Mouse (Mus musculus) hindbrain, postnatal 0 days (tissue): ENCODE measurements around the gene Rad1. TPM values are rescaled to one million over a fixed set of nuclear protein-coding genes. Genes with fewer than 3 reads are reported as not detected.
A peak's percentile ranks its signal among the peaks of the same experiment; 100 is the strongest.
"Not testable (repeated sequence)": the region's sequence is repeated elsewhere in the genome, so short reads cannot be mapped to it uniquely, and the experiment has no call there.

Source experiments
- ATAC-seq: fragments of 200-750 bp; cut with Nextera tagmentation; 2 replicates; pipeline ENCODE4 v1.8.0; 2017; ENCODE audit warnings: mild to moderate bottlenecking, moderate TSS enrichment, moderate library complexity
- DNase-seq: peaks from one replicate; pipeline ENCODE4 v3.0.0-alpha.2; 2015; ENCODE audit warnings: low spot score
- H3K27ac ChIP-seq: fragments of 300-500 bp; sonication (generic); 2 replicates; pipeline ENCODE4 v1.5.1; 2014; ENCODE audit warnings: mild to moderate bottlenecking
- H3K27me3 ChIP-seq: fragments of 300-500 bp; sonication (generic); 2 replicates; pipeline ENCODE4 v1.6.1; 2014; ENCODE audit warnings: low read length, mixed read lengths; ENCODE audit not compliant: insufficient read depth
- H3K36me3 ChIP-seq: fragments of 300-500 bp; sonication (generic); 2 replicates; pipeline ENCODE4 v1.6.1; 2014; ENCODE audit warnings: low read length, mixed read lengths; ENCODE audit not compliant: insufficient read depth
- H3K4me1 ChIP-seq: fragments of 300-500 bp; sonication (generic); 2 replicates; pipeline ENCODE4 v1.6.1; 2014; ENCODE audit warnings: antibody characterized with exemption, low read length, mixed read lengths; ENCODE audit not compliant: insufficient read depth
- H3K4me2 ChIP-seq: fragments of 300-500 bp; sonication (generic); 2 replicates; pipeline ENCODE4 v1.6.1; 2014; ENCODE audit warnings: low read depth, mild to moderate bottlenecking, low read length, moderate library complexity, mixed read lengths
- H3K4me3 ChIP-seq: fragments of 300-500 bp; sonication (generic); 2 replicates; pipeline ENCODE4 v1.5.1; 2014; ENCODE audit warnings: low read length
- H3K9ac ChIP-seq: fragments of 300-500 bp; sonication (generic); replicated peaks from 2 replicates; pipeline ENCODE4 v1.6.1; 2014; ENCODE audit warnings: mild to moderate bottlenecking, low read length, moderate library complexity, mixed read lengths
- H3K9me3 ChIP-seq: fragments of 300-500 bp; sonication (generic); 2 replicates; pipeline ENCODE4 v1.6.1; 2016; ENCODE audit warnings: low read length, mixed read lengths
- CTCF ChIP-seq: IDR thresholded peaks from 2 replicates; pipeline ENCODE4 v1.5.1; 2016; ENCODE audit warnings: antibody characterized with exemption, control low read depth, low read depth
- WGBS: fragments of 180-500 bp; shearing (Covaris S2); extraction: QIAGEN DNeasy Blood & Tissue Kit; methylation state at CpG from one replicate; pipeline ENCODE4 v1.1.7; 2014; 5-methylcytosine and 5-hydroxymethylcytosine counted together
- polyA plus RNA-seq: library from polyadenylated mRNA; unstranded; fragments of >200 nt; fragmentation: Nextera tagmentation; extraction: Ambion mirVana; gene quantifications from 2 replicates; pipeline ENCODE4 v1.2.1, GENCODE M21; 2015
- total RNA-seq: library from RNA; depleted of rRNA; stranded (reverse); fragments of >200 nt; gene quantifications from 2 replicates; pipeline ENCODE4 v1.2.3, GENCODE M21; 2014

Rad1 gene
- total and polyA plus RNA-seq, 2 experiments from 2014 or later, result 15.5 to 19.7 TPM

DNA sequence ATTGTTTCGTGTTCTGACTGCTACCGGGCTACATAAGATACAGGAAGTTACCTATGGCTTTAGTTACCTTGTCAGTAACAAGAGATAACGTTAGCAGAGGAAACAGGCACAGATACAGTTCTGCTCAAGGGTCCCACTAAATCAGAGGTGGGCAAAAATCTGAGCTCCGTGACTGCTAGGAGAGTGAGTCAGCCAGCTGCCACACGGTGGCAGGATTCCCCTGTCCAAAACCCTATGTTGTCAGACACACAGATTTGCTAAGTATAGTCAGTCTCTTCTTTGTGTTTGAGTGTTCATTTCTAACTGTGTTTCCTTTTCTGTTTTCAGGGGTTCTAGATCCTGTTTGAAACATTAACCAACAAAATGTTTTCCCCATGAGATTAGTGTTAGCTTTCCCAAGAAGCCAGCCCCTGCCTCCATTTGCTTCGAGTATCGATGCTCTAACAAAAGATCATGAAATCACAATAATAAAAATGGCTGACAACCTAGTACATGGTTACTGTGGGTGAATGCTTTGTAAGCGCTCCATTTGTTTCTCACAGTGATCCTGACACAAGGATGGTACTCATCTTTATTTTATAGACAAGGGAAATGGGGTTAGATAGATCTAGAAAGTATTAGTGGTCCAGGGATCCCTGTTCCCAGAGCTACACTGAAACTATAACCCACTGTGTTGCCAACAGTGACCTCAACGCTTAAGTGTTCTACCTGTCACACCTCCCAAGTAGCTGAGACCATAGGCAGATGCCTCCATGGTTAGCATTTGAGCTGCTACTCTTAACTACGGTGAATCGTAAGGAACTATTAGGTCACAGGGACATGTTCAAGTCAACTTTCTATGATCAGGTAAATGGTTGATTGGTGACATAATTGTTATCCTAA is 15.3 kb downstream of the Rad1 start:
- ATAC-seq (peak; percentile 94), DNase-seq (peak; percentile 86)
- H3K4me1 ChIP-seq, result no peaks in the 10 kb centered on the region
- no peaks in the 10 kb centered on the region for H3K27me3 ChIP-seq
- TF ChIP-seq CTCF, result peak; percentile 89
- no peaks in the 10 kb centered on the region for H3K9me3 ChIP-seq
- H3K9ac ChIP-seq, result no peak overlapping the region
- no peak overlapping the region for H3K27ac ChIP-seq
- 59% methylated on average over 11 of the region's 11 CpGs for WGBS
- no peaks in the 10 kb centered on the region for H3K36me3 ChIP-seq
- H3K4me2 ChIP-seq, result no peak overlapping the region
- no peak overlapping the region for H3K4me3 ChIP-seq

GRCm38 (mm10) chr15:10506099-10506498 is 20.3 kb downstream of the Rad1 start:
- no peak for DNase-seq
- Histone ChIP-seq H3K9ac (no peak overlapping the region), H3K27me3 (no peaks in the 10 kb centered on the region), H3K4me2 (no peak overlapping the region), H3K4me3 (no peak overlapping the region), H3K9me3 (no peaks in the 10 kb centered on the region), H3K4me1 (no peaks in the 10 kb centered on the region), H3K36me3 (no peaks in the 10 kb centered on the region), H3K27ac (no peak overlapping the region)
- TF ChIP-seq CTCF, result no peak
- 75% methylated on average over 11 of the region's 11 CpGs for WGBS
- ATAC-seq, result no peak

DNA sequence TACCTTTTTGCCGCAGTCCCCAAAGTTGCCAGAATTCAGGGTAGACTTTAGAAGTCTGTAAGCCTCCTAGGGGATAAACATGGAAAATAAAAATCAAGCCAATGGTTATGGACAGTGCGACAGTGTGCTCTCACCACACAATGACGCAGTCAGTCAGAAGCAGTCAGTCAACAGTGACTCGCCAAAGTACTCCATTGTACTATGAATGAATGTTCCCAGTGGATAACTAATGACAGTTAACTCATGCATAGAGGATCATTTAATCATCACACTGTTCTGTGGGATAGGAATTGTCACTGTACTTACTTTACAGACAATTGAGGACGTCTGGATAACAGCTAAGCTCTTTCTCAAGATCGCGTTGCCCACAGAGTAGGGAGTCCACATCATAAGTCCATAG is 29.3 kb downstream of the Rad1 start:
- Histone ChIP-seq H3K4me2 (no peak overlapping the region), H3K36me3 (no peaks in the 10 kb centered on the region), H3K9ac (no peak overlapping the region), H3K27me3 (no peaks in the 10 kb centered on the region), H3K4me3 (no peak overlapping the region), H3K4me1 (no peaks in the 10 kb centered on the region), H3K9me3 (no peaks in the 10 kb centered on the region), H3K27ac (no peak overlapping the region)
- peak; percentile 18; the same call in 1 of the 2 replicates for ATAC-seq
- no peak for DNase-seq
- WGBS, result 64% methylated on average over 7 of the region's 7 CpGs
- no peak for TF ChIP-seq CTCF

- DNase-seq (no peak), ATAC-seq (no peak)
- WGBS, result 87% methylated on average over 1 of the region's 1 CpGs
- no peak for TF ChIP-seq CTCF
- Histone ChIP-seq H3K36me3 (no peaks in the 10 kb centered on the region), H3K4me3 (no peak overlapping the region), H3K4me2 (no peak overlapping the region), H3K27ac (no peak overlapping the region), H3K9me3 (no peaks in the 10 kb centered on the region), H3K27me3 (no peaks in the 10 kb centered on the region), H3K9ac (no peak overlapping the region), H3K4me1 (no peaks in the 10 kb centered on the region)
These were observed 40.1 kb downstream of the Rad1 start for GRCm38 (mm10) chr15:10525896-10526295.

DNA sequence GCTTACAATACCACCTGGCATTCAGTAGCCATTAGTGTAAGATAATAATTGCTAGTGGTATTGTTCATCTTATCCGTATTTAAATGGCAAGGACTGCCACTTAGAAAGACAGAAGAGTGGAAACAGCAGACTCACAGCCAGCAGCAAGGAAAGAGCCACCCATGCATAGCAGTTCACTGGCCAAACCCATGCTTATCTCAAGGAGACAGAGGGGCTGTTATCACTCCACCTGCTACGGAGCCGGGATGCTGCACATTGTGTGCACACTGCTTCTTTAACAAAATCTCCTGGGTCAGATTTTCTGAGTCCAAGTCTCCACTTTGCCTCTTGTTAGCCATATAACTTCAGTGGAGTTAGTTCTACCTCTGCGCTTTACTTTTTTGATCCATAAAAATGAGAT is 45.5 kb downstream of the Rad1 start:
- DNase-seq (no peak), ATAC-seq (no peak)
- no peaks in the 10 kb centered on the region for H3K9me3 ChIP-seq
- H3K4me1 ChIP-seq, result no peaks in the 10 kb centered on the region
- no peak overlapping the region for H3K9ac ChIP-seq
- 81% methylated on average over 4 of the region's 4 CpGs for WGBS
- H3K27ac ChIP-seq, result no peak overlapping the region
- H3K4me2 ChIP-seq, result no peak overlapping the region
- H3K27me3 ChIP-seq, result no peaks in the 10 kb centered on the region
- H3K36me3 ChIP-seq, result no peaks in the 10 kb centered on the region
- no peak overlapping the region for H3K4me3 ChIP-seq
- no peak for TF ChIP-seq CTCF

GRCm38 (mm10) chr15:10533361-10533760 is 47.5 kb downstream of the Rad1 start:
- not testable (repeated sequence) for H3K27ac ChIP-seq, H3K36me3 ChIP-seq, H3K4me2 ChIP-seq, H3K9me3 ChIP-seq, ATAC-seq, H3K27me3 ChIP-seq, H3K4me3 ChIP-seq, DNase-seq, H3K4me1 ChIP-seq, H3K9ac ChIP-seq
- WGBS, result 80% methylated on average over 10 of the region's 10 CpGs

GRCm38 (mm10) chr15:10534591-10534990 is 48.8 kb downstream of the Rad1 start:
- ATAC-seq (no peak), DNase-seq (no peak)
- Histone ChIP-seq H3K9me3 (no peaks in the 10 kb centered on the region), H3K27me3 (no peaks in the 10 kb centered on the region), H3K4me2 (no peak overlapping the region), H3K27ac (no peak overlapping the region), H3K9ac (no peak overlapping the region), H3K4me3 (no peak overlapping the region), H3K36me3 (no peaks in the 10 kb centered on the region), H3K4me1 (no peaks in the 10 kb centered on the region)
- no peak for TF ChIP-seq CTCF
- WGBS, result 85% methylated on average over 5 of the region's 5 CpGs
